Mouse (Mus musculus): ENCODE results near the gene 2510009E07Rik. TPM values are rescaled to one million over a fixed set of nuclear protein-coding genes. Genes with fewer than 3 reads are reported as not detected.

The 2510009E07Rik gene
- total and polyA plus RNA-seq, 2 experiments from 2014 or later = 20.0 to 32.2 TPM

DNA sequence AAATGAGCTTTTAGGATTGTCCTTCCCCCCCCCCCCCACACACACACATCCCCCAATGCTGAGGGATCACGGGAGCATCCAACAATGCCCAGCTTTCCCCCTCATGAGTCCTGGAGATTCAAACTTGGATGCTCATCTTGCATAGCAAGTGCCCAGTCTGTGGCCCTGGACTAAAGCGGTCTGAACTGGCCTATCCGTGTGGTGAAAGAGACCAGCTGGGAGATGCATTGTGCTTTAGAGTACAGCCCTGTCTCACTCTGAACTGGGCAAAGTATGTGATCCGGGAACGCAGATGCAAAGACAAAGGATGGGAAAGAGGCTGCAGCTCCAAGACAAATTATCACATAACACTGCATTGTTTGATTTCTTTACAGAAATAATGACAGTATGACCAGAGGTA, 40.1 kb downstream of the 2510009E07Rik start:
- WGBS = 83% methylated on average over 5 of the region's 5 CpGs
- Histone ChIP-seq H3K4me2 (ENCODE audit: low read depth, low read length) (no peak overlapping the region), H3K9me3 (replicated peaks; ENCODE audit: control insufficient read depth, low read length) (no peaks in the 10 kb centered on the region), H3K9ac (replicated peaks; ENCODE audit: low read depth, low read length) (no peak overlapping the region), H3K4me1 (ENCODE audit: control insufficient read depth, insufficient read depth) (peaks cover 8% of the 10 kb centered on the region; the same call in 1 of the 2 replicates), H3K27ac (ENCODE audit: low read depth) (no peak overlapping the region), H3K4me3 (ENCODE audit: low read depth, low read length) (no peak overlapping the region), H3K27me3 (ENCODE audit: control insufficient read depth, insufficient read depth, low read length) (no peaks in the 10 kb centered on the region), H3K36me3 (replicated peaks; ENCODE audit: control insufficient read depth, insufficient read depth, low read length) (peaks cover 25% of the 10 kb centered on the region)
- no peak for ATAC-seq (ENCODE audit: insufficient read depth, low read depth)
- no peak for DNase-seq (ENCODE audit: low spot score)
- TF ChIP-seq CTCF (IDR thresholded peaks at IDR 0.05; ENCODE audit: low read depth) = no peak
- TF ChIP-seq EP300 (IDR thresholded peaks at IDR 0.05; ENCODE audit: low read depth) = no peak

DNA sequence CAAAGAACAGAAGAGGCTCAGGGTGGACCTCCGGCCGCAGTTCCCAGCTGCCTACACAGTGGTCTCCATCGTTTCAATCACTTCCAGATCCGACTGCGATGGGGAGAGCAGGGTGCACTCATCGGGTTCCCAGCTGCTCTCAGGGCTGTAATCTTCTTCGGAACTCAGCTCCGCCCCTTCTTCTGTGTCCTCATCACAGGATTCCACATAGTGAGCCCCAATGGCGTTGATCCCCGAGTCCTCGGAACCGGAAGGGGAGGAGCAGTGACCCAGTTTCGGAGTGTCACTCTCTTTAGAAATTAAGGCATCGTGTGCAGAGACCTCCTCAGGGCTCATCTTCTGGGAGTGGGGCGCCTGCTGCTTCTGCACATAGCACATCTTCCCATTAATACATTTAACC, 41.3 kb downstream of the 2510009E07Rik start:
- H3K27ac ChIP-seq (ENCODE audit: low read depth) = no peak overlapping the region
- ATAC-seq (ENCODE audit: insufficient read depth, low read depth) (no peak), DNase-seq (ENCODE audit: low spot score) (no peak)
- H3K9me3 ChIP-seq (replicated peaks; ENCODE audit: control insufficient read depth, low read length) = no peaks in the 10 kb centered on the region
- WGBS = 84% methylated on average over 15 of the region's 15 CpGs
- H3K4me3 ChIP-seq (ENCODE audit: low read depth, low read length) = no peak overlapping the region
- H3K36me3 ChIP-seq (replicated peaks; ENCODE audit: control insufficient read depth, insufficient read depth, low read length) = peaks cover 25% of the 10 kb centered on the region
- TF ChIP-seq EP300 (IDR thresholded peaks at IDR 0.05; ENCODE audit: low read depth) = no peak
- no peak for TF ChIP-seq CTCF (IDR thresholded peaks at IDR 0.05; ENCODE audit: low read depth)
- H3K27me3 ChIP-seq (ENCODE audit: control insufficient read depth, insufficient read depth, low read length) = no peaks in the 10 kb centered on the region
- peaks cover 8% of the 10 kb centered on the region; the same call in 1 of the 2 replicates for H3K4me1 ChIP-seq (ENCODE audit: control insufficient read depth, insufficient read depth)
- H3K9ac ChIP-seq (replicated peaks; ENCODE audit: low read depth, low read length) = no peak overlapping the region
- no peak overlapping the region for H3K4me2 ChIP-seq (ENCODE audit: low read depth, low read length)

GRCm38 (mm10) chr16:21651161-21651560, 43.3 kb downstream of the 2510009E07Rik start:
- H3K9me3 ChIP-seq (replicated peaks; ENCODE audit: control insufficient read depth, low read length) = no peaks in the 10 kb centered on the region
- no peak overlapping the region for H3K4me3 ChIP-seq (ENCODE audit: low read depth, low read length)
- TF ChIP-seq EP300 (IDR thresholded peaks at IDR 0.05; ENCODE audit: low read depth) (no peak), CTCF (IDR thresholded peaks at IDR 0.05; ENCODE audit: low read depth) (no peak)
- WGBS = 73% methylated on average over 4 of the region's 4 CpGs
- DNase-seq (ENCODE audit: low spot score) = no peak
- H3K36me3 ChIP-seq (replicated peaks; ENCODE audit: control insufficient read depth, insufficient read depth, low read length) = peaks cover 25% of the 10 kb centered on the region
- H3K27ac ChIP-seq (ENCODE audit: low read depth) = no peak overlapping the region
- H3K4me2 ChIP-seq (ENCODE audit: low read depth, low read length) = no peak overlapping the region
- peaks cover 15% of the 10 kb centered on the region; the same call in 1 of the 2 replicates for H3K4me1 ChIP-seq (ENCODE audit: control insufficient read depth, insufficient read depth)
- no peaks in the 10 kb centered on the region for H3K27me3 ChIP-seq (ENCODE audit: control insufficient read depth, insufficient read depth, low read length)
- no peak overlapping the region for H3K9ac ChIP-seq (replicated peaks; ENCODE audit: low read depth, low read length)
- no peak for ATAC-seq (ENCODE audit: insufficient read depth, low read depth)

DNA sequence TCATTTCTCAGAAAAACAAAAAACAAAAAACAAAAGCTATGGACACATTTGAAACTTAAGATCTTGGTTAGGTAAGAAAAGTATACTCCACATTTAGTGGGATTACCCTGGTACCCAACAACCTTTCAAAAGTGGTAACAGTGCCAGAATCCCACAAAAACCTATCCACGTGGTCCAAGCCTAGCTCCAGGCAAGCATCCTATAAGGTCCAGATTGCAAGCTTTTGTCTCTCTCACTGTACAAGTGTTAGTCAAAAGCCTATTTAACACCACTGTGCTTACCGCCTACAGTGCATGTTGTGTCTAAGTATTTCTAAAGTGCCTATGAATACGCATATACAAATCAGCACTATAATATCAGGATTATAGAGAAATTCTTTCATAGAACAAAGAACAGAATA, 44.2 kb downstream of the 2510009E07Rik start:
- Histone ChIP-seq H3K27ac (ENCODE audit: low read depth) (no peak overlapping the region), H3K4me3 (ENCODE audit: low read depth, low read length) (no peak overlapping the region), H3K36me3 (replicated peaks; ENCODE audit: control insufficient read depth, insufficient read depth, low read length) (peaks cover 25% of the 10 kb centered on the region), H3K9ac (replicated peaks; ENCODE audit: low read depth, low read length) (no peak overlapping the region), H3K9me3 (replicated peaks; ENCODE audit: control insufficient read depth, low read length) (no peaks in the 10 kb centered on the region), H3K27me3 (ENCODE audit: control insufficient read depth, insufficient read depth, low read length) (no peaks in the 10 kb centered on the region), H3K4me1 (ENCODE audit: control insufficient read depth, insufficient read depth) (peaks cover 17% of the 10 kb centered on the region), H3K4me2 (ENCODE audit: low read depth, low read length) (no peak overlapping the region)
- 83% methylated on average over 3 of the region's 3 CpGs for WGBS
- DNase-seq (ENCODE audit: low spot score) = no peak
- ATAC-seq (ENCODE audit: insufficient read depth, low read depth) = no peak
- TF ChIP-seq EP300 (IDR thresholded peaks at IDR 0.05; ENCODE audit: low read depth) = no peak
- TF ChIP-seq CTCF (IDR thresholded peaks at IDR 0.05; ENCODE audit: low read depth) = no peak

- ATAC-seq (ENCODE audit: insufficient read depth, low read depth) (no peak), DNase-seq (ENCODE audit: low spot score) (no peak)
- WGBS = 73% methylated on average over 4 of the region's 4 CpGs
- H3K36me3 ChIP-seq (replicated peaks; ENCODE audit: control insufficient read depth, insufficient read depth, low read length) = peaks cover 25% of the 10 kb centered on the region
- no peak overlapping the region for H3K4me2 ChIP-seq (ENCODE audit: low read depth, low read length)
- H3K9me3 ChIP-seq (replicated peaks; ENCODE audit: control insufficient read depth, low read length) = no peaks in the 10 kb centered on the region
- H3K27me3 ChIP-seq (ENCODE audit: control insufficient read depth, insufficient read depth, low read length) = no peaks in the 10 kb centered on the region
- no peak overlapping the region for H3K27ac ChIP-seq (ENCODE audit: low read depth)
- H3K4me1 ChIP-seq (ENCODE audit: control insufficient read depth, insufficient read depth) = peaks cover 24% of the 10 kb centered on the region
- TF ChIP-seq CTCF (IDR thresholded peaks at IDR 0.05; ENCODE audit: low read depth) = no peak
- no peak for TF ChIP-seq EP300 (IDR thresholded peaks at IDR 0.05; ENCODE audit: low read depth)
- H3K9ac ChIP-seq (replicated peaks; ENCODE audit: low read depth, low read length) = no peak overlapping the region
- H3K4me3 ChIP-seq (ENCODE audit: low read depth, low read length) = no peak overlapping the region
Measured at GRCm38 (mm10) chr16:21648800-21649199, 45.7 kb downstream of the 2510009E07Rik start.

GRCm38 (mm10) chr16:21646496-21646895, 48.0 kb downstream of the 2510009E07Rik start:
- no peak overlapping the region for H3K4me2 ChIP-seq (ENCODE audit: low read depth, low read length)
- 73% methylated on average over 3 of the region's 3 CpGs for WGBS
- no peak for TF ChIP-seq EP300 (IDR thresholded peaks at IDR 0.05; ENCODE audit: low read depth)
- 0 out of 2 replicates have a peak, but pooled peaks cover 8% of the 10 kb centered on the region for H3K36me3 ChIP-seq (replicated peaks; ENCODE audit: control insufficient read depth, insufficient read depth, low read length)
- no peak overlapping the region for H3K27ac ChIP-seq (ENCODE audit: low read depth)
- DNase-seq (ENCODE audit: low spot score) (no peak), ATAC-seq (ENCODE audit: insufficient read depth, low read depth) (no peak)
- H3K4me1 ChIP-seq (ENCODE audit: control insufficient read depth, insufficient read depth) = peaks cover 36% of the 10 kb centered on the region
- no peak overlapping the region for H3K9ac ChIP-seq (replicated peaks; ENCODE audit: low read depth, low read length)
- H3K9me3 ChIP-seq (replicated peaks; ENCODE audit: control insufficient read depth, low read length) = no peaks in the 10 kb centered on the region
- no peak overlapping the region for H3K4me3 ChIP-seq (ENCODE audit: low read depth, low read length)
- H3K27me3 ChIP-seq (ENCODE audit: control insufficient read depth, insufficient read depth, low read length) = no peaks in the 10 kb centered on the region
